Mouse (Mus musculus) kidney, adult 2 months (tissue): ENCODE data around the gene Nav2. TPM values are rescaled to one million over a fixed set of nuclear protein-coding genes. Genes with fewer than 3 reads are reported as not detected.
A peak's percentile ranks its signal among the peaks of the same experiment; 100 is the strongest.

Experiments
- DNase-seq: peaks from one replicate; pipeline ENCODE4 v3.0.0; 2021
- H3K27ac ChIP-seq: fragments of 200-500 bp; 2 replicates; pipeline ENCODE4 v1.5.1; 2012; ENCODE audit warnings: low read depth, low read length, control low read depth, inconsistent platforms; ENCODE audit not compliant: insufficient read depth
- H3K27me3 ChIP-seq: fragments of 200-500 bp; replicated peaks from 2 replicates; pipeline ENCODE4 v1.6.1; 2012; ENCODE audit warnings: mild to moderate bottlenecking, moderate library complexity, low read length, inconsistent platforms; ENCODE audit not compliant: control insufficient read depth, insufficient read depth
- H3K36me3 ChIP-seq: fragments of 200-500 bp; 2 replicates; pipeline ENCODE4 v1.6.1; 2012; ENCODE audit warnings: mild to moderate bottlenecking, moderate library complexity, low read length, inconsistent platforms; ENCODE audit not compliant: control insufficient read depth, insufficient read depth
- H3K4me1 ChIP-seq: fragments of 200-500 bp; 2 replicates; pipeline ENCODE4 v1.6.1; 2011; ENCODE audit warnings: low read length; ENCODE audit not compliant: control insufficient read depth, insufficient read depth
- H3K4me3 ChIP-seq: fragments of 200-500 bp; 2 replicates; pipeline ENCODE4 v1.5.1; 2011; ENCODE audit warnings: mild to moderate bottlenecking, low read depth, low read length, control low read depth; ENCODE audit not compliant: insufficient read depth
- CTCF ChIP-seq: fragments of 200-500 bp; conservative IDR thresholded peaks from 2 replicates; pipeline ENCODE4 v1.5.1; 2011; ENCODE audit warnings: low read depth, mild to moderate bottlenecking, control low read depth, low read length, moderate library complexity, mixed read lengths; ENCODE audit not compliant: insufficient read depth, insufficient read length
- POLR2A ChIP-seq: fragments of 200-500 bp; IDR thresholded peaks from one replicate; pipeline ENCODE4 v1.6.1; 2011; ENCODE audit warnings: low read depth, low read length, control low read depth
- WGBS: fragments of 180-500 bp; shearing (Covaris S2); methylation state at CpG from one replicate; pipeline ENCODE4 v1.1.7; 2018; 5-methylcytosine and 5-hydroxymethylcytosine counted together
- polyA plus RNA-seq: library from polyadenylated mRNA; depleted of rRNA; stranded (reverse); fragments of >200 nt; gene quantifications from 2 replicates; pipeline ENCODE4 v1.2.3, GENCODE M21; 2012

Nav2 gene
- polyA plus RNA-seq, 1 experiment = 18.3 TPM

DNA sequence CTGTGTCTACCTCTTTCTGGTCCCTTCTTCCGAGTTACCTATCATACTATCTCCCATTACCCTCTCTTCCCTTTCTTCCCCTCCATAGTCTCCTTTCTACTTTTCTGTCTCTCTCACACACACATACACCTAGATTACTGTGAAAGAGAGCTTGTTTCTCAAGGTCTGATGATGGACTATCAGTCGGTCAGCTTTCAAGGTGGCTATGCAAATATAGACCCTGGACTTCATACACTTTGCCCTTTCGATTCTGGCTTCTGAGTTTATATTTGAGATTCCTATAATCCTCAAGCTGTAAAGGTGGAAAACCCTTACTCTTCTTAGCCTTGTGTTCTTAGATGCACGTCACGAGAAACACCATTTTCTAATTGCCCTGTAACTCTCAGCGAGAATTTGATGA lies 515.4 kb downstream of the Nav2 start:
- H3K36me3 ChIP-seq = no peaks in the 10 kb centered on the region
- 88% methylated on average over 6 of the region's 6 CpGs for WGBS
- no peak for DNase-seq
- TF ChIP-seq CTCF (no peak), POLR2A (no peak)
- no peaks in the 10 kb centered on the region for H3K4me1 ChIP-seq
- H3K4me3 ChIP-seq = no peak overlapping the region
- H3K27ac ChIP-seq = no peak overlapping the region
- no peaks in the 10 kb centered on the region for H3K27me3 ChIP-seq

DNA sequence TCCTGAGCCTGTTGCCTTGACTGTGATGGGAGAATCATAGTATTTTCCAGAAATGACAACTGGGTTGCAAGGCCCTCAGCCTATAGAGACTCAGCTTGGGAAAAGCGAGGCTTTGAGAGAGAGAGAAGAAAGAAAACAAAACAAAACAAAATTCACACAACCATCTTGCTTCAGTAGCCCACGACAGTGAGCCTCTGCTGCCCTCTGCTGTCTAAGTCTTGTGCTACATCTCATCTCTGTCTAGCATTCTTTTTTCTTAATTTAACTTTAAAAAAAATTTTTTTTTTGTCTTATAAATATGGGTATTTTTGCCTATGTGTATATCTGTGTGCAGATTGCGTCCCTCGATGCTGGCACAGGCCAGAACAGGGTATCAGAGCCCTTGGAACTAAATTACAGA lies 517.5 kb downstream of the Nav2 start:
- H3K4me1 ChIP-seq = no peaks in the 10 kb centered on the region
- 37% methylated on average over 4 of the region's 4 CpGs for WGBS
- DNase-seq = peak; percentile 33

DNA sequence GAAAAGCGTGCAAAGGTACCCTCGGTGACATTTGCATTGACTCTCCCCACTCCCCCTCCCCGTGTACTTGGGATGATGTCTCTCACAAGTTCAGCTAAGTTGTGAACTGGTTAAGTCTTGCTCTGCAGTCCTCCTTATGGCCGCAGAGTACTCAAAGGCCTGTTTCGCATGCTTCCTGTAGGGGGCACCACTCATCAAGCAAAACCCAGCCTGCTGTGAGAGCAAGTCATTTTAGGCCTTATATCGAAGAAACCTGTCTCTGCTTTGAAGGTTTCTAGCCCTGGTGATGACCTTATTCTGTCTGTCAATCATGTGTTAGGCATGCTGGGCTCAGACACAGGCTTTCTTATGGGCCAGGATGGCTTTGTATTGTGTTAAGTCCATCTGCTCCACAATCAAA lies 519.3 kb downstream of the Nav2 start:
- no peak for DNase-seq
- no peaks in the 10 kb centered on the region for H3K36me3 ChIP-seq
- H3K4me1 ChIP-seq = no peaks in the 10 kb centered on the region
- 48% methylated on average over 6 of the region's 6 CpGs for WGBS
- H3K27ac ChIP-seq = no peak overlapping the region
- no peak for TF ChIP-seq POLR2A
- peak; percentile 78 for TF ChIP-seq CTCF
- H3K4me3 ChIP-seq = no peak overlapping the region
- no peaks in the 10 kb centered on the region for H3K27me3 ChIP-seq

More for the DNA sequence above, 517.5 kb downstream of the Nav2 start:
- Histone ChIP-seq H3K36me3 (no peaks in the 10 kb centered on the region), H3K27ac (no peak overlapping the region), H3K27me3 (no peaks in the 10 kb centered on the region), H3K4me3 (no peak overlapping the region)
- TF ChIP-seq POLR2A (no peak), CTCF (peak; percentile 81)

DNA sequence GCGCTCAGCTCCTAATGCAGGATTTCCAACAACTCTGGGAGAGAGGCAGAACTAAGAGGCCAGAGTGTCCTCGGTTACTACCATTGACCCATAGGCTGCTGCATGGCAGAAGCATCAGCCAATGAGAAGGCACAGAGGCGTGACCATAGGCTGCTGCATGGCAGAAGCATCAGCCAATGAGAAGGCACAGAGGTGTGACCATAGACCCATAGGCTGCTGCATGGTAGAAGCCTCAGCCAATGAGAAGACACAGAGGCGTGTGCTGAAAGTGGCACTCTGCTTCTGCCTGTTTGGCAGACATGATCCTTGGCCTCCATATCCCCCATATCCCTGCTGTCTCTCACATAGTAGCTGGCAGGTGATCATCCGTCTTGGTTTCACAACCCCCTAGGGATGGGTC lies 520.4 kb downstream of the Nav2 start:
- DNase-seq = no peak
- Histone ChIP-seq H3K27me3 (no peaks in the 10 kb centered on the region), H3K36me3 (no peaks in the 10 kb centered on the region), H3K4me1 (no peaks in the 10 kb centered on the region), H3K27ac (no peak overlapping the region), H3K4me3 (no peak overlapping the region)
- 84% methylated on average over 5 of the region's 5 CpGs for WGBS
- TF ChIP-seq POLR2A = no peak
- no peak for TF ChIP-seq CTCF

DNA sequence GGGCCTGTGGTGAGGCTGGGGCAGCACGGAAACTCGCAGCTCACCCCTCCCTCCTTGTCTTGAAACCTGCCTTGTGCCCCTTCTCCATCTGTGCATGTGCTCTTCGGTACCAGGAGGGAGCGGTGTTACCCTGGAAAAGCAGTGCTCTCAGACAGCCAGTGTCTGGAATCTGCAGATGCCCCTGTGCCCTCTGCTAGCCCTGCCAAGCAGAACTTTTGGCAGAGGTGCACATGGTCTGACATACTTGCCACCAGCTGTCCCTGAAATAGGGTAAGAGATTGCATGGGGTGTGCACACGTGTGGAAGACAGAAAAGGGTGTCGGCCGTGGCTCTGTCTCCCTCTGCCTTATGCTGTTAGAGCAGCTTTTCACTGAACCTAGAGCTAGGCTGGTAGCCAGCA lies 522.3 kb downstream of the Nav2 start:
- H3K4me3 ChIP-seq = no peak overlapping the region
- no peaks in the 10 kb centered on the region for H3K27me3 ChIP-seq
- no peaks in the 10 kb centered on the region for H3K4me1 ChIP-seq
- H3K36me3 ChIP-seq = no peaks in the 10 kb centered on the region
- TF ChIP-seq POLR2A = no peak
- TF ChIP-seq CTCF = no peak; the same call in 1 of the 2 replicates
- H3K27ac ChIP-seq = no peak overlapping the region
- DNase-seq = no peak
- 89% methylated on average over 7 of the region's 7 CpGs for WGBS

DNA sequence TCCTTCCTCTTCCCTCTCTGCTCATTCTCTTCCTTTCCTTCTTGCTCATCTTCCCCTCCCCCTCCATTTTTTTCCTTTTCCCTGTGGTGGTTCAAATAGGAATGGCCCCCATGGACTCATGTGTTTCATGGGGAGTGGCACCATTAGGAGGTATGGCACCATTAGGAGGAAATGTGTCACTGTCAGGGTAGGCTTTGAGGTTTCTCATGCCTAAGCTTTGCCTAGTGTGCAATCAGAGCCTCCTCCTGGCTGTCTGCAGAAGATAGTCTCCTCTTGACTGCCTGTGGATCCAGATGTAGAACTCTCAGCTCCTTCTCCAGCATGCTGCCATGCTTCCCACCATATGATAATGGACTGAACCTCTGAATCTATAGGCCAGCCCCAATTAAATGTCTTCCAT lies 525.4 kb downstream of the Nav2 start:
- no peak overlapping the region for H3K4me3 ChIP-seq
- H3K4me1 ChIP-seq = no peaks in the 10 kb centered on the region
- DNase-seq = no peak
- H3K27me3 ChIP-seq = no peaks in the 10 kb centered on the region
- no peak for TF ChIP-seq POLR2A
- TF ChIP-seq CTCF = no peak
- H3K27ac ChIP-seq = no peak overlapping the region
- no peaks in the 10 kb centered on the region for H3K36me3 ChIP-seq

DNA sequence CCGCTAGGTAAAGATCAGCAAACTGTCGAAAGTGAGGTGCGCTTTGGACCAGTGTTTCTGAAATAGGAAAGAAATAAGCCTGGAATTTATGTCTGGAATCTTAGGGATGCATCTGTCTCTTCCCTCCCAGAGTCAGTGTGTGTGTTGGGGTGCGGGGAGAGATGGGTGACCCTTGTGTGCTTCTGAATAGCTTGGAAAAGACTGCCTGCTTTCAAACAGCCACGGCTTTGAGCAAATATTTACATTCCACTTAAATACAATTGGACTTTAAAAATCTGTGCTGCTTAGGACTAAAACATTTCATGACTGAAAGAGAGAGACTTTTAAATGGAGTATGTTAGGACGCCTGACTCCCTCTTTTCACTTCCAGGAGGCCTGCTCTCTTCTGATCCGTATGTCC lies 528.0 kb downstream of the Nav2 start:
- no peaks in the 10 kb centered on the region for H3K36me3 ChIP-seq
- no peak overlapping the region for H3K4me3 ChIP-seq
- H3K4me1 ChIP-seq = no peaks in the 10 kb centered on the region
- WGBS = 89% methylated on average over 7 of the region's 7 CpGs
- no peak overlapping the region for H3K27ac ChIP-seq
- no peak for DNase-seq
- no peak for TF ChIP-seq POLR2A
- no peak for TF ChIP-seq CTCF
- no peaks in the 10 kb centered on the region for H3K27me3 ChIP-seq

DNA sequence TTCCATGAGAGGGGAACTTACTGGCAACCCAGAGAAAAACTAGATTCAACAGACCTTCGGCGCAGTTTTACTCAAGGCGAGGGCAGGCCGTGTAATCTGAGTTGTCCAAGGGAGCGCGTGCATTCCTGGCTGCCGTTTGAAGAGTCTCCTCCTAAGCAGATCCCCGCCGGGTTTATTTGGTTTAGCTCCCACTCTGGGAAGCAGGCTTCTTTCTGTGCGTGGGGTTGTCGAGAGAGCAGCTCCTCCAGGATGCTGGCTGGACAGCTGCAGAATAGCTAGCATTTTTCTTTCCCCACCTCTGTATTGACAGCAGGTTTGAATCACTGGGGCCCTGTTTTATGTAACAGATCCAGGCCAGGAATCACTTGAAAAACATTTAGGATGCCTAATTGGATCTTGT lies 529.4 kb downstream of the Nav2 start:
- H3K4me3 ChIP-seq = no peak overlapping the region
- H3K4me1 ChIP-seq = no peaks in the 10 kb centered on the region
- H3K27me3 ChIP-seq = no peaks in the 10 kb centered on the region
- no peak overlapping the region for H3K27ac ChIP-seq
- TF ChIP-seq POLR2A = no peak
- no peak for TF ChIP-seq CTCF
- WGBS = 53% methylated on average over 11 of the region's 11 CpGs
- no peak for DNase-seq
- H3K36me3 ChIP-seq = no peaks in the 10 kb centered on the region
